Mouse (Mus musculus): ENCODE results near the gene Slc5a10.

Gene Slc5a10

DNA sequence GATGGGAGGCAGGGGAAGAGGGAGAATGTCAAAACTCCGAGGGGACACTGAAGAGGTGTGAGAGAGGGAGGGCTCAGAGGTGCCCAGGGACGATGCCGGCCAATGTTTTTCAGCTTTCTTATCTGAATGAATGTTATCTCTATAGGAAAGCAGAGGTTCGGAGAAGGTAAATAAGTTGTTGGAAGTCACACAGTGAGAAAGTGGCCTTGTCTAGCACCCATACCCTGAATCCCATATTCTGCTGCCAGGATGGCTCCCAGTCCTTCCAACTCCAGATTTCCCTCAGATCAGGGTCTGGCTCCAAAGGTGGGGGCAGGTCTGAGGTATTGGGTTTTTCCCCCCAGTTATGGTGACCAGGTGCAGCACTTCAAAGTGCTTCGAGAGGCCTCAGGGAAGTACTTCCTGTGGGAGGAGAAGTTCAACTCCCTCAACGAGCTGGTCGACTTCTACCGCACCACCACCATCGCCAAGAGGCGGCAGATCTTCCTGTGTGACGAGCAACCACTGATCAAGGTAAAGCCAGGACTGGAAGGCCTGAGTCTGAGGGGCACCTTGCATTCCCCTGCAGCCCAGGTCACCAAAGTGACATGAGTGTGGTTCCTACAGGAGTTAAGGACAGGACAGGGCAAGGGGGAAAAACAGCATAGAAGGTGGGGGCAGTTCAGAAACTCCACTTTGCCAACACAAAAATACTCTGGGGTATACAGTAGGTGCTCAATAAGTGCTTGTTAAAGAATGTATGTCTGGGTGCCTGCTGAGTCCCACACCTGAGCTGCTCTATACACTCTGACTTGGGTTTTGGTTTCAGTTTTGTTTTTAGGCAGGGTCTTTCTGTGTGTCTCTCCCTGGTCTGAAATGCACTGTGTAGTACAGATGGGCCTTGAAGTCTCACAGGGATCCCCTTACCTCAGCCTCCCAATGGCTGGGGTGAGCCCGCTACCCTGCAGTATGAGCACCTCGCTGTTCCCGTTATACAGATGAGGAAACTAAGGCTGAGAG lies 50.8 kb downstream of the Slc5a10 start:
- DNase-seq (ENCODE audit: low spot score in 2 of 2), result no peak

GRCm38 (mm10) chr11:61667782-61668181 lies 52.8 kb downstream of the Slc5a10 start:
- no peak for DNase-seq (ENCODE audit: low spot score in 2 of 2)

GRCm38 (mm10) chr11:61667248-61667647 lies 53.4 kb downstream of the Slc5a10 start:
- DNase-seq (ENCODE audit: low spot score in 2 of 2), result no peak

- DNase-seq (ENCODE audit: low spot score in 2 of 2), result peak; percentile 39 to 59
Observed at GRCm38 (mm10) chr11:61665991-61666799, 54.4 kb downstream of the Slc5a10 start.

GRCm38 (mm10) chr11:61665401-61665800 lies 55.2 kb downstream of the Slc5a10 start:
- no peak for DNase-seq (ENCODE audit: low spot score in 2 of 2)

GRCm38 (mm10) chr11:61662189-61662588 lies 58.4 kb downstream of the Slc5a10 start:
- DNase-seq (ENCODE audit: low spot score in 2 of 2), result no peak

GRCm38 (mm10) chr11:61660806-61661392 lies 59.7 kb downstream of the Slc5a10 start:
- no peak for DNase-seq (ENCODE audit: low spot score in 2 of 2)

DNA sequence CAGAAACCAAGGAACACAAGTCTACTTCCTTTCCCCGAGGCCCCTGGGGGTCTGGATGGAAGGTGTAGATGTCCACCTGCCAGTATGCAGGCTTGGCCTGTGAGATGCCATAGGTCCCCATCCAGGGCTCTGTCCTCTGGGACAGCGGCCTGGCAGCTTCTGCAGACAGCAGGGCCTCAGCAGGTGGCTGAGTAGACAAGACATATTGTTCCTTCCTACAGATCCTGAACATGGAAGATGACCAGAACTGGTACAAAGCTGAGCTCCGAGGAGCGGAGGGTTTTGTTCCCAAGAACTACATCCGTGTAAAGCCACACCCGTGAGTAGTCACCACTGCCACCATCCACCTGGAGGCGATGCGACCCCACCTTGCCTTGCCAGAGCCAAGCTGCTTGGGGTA lies 60.6 kb downstream of the Slc5a10 start:
- DNase-seq (ENCODE audit: low spot score in 2 of 2), result no peak

- DNase-seq (ENCODE audit: low spot score in 2 of 2), result peak in 1 of 2 experiments; percentile 17
Observed at GRCm38 (mm10) chr11:61659011-61659858, 61.4 kb downstream of the Slc5a10 start.

GRCm38 (mm10) chr11:61658360-61658922 lies 62.2 kb downstream of the Slc5a10 start:
- no peak for DNase-seq (ENCODE audit: low spot score in 2 of 2)

GRCm38 (mm10) chr11:61657432-61657831 lies 63.2 kb downstream of the Slc5a10 start:
- no peak for DNase-seq (ENCODE audit: low spot score in 2 of 2)

DNA sequence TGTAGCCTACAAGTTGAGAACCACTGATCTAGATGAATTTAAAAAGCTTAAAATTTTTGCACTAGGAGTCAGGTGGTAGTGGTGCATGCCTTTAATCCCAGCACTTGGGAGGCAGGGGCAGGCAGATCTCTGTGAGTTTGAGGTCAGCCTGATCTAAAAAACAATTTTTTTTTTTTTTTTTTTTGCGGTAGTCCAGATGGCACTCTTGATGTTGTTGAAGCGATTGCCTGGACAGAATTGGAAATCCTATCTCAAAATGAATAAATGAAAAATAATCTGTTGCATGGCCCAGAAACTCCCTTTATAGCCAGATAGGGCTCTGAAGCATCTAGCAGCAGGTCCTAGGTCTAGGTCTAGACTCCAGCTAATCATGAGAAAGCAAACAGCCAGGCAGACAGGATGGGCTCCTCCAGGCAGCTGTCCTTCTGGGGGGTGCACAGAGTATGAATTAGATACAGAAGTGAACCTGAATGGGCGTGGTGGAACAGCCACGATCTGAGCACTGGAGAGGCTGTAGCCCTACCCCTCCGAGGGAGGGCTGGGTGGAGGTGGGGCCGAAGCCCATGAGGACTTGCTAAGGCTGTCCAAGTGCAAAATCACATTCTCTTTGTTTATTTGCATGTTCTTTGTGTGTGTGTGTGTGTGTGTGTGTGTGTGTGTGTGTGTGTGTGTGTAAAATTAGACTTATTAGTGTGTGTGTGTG lies 64.3 kb downstream of the Slc5a10 start:
- DNase-seq (ENCODE audit: low spot score in 2 of 2), result no peak

DNA sequence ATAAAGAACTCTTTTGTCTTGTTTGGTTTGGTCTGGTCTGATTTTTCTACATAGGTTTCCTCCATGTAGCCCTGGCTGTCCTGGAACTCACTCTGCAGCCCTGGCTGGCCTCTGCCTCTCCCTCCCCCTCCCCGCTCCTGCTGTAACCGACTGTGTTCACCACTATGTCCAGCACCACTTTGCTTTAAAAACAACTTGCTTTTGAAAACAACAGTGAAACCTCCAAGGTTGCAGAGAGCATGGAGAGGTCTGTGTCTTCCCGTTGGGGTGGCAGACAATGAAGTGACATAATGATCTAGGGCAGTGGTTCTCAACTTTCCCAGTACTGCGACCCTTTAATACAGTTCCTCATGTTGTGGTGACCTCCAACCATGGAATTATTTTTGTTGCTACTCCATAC lies 65.0 kb downstream of the Slc5a10 start:
- DNase-seq (ENCODE audit: low spot score in 2 of 2), result no peak

DNA sequence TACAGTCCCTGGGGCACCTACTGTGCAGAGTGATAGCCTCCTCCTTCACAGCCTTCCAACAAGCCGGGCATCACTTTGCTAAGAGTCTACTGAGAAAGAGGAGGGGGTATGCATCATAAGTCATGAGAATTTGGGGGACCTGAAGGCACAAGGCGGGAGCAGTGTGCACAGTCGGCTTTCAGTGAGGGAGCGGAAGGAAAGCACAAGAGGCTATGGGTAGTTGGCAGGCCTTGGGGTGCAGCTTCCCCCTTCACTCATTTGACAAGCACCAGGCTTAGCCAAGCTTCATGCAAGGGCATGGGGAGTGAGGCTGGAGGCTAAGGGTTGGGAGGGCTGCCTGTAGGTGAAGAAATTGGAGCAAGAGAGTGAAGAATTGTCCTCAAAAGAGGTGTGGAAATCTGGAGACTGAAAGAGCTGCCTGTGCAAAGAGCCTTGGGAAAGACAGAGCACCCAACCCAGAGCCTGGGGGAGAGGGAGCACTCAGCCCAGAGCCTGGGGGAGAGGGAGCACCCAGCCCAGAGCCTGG lies 65.8 kb downstream of the Slc5a10 start:
- no peak for DNase-seq (ENCODE audit: low spot score in 2 of 2)

DNA sequence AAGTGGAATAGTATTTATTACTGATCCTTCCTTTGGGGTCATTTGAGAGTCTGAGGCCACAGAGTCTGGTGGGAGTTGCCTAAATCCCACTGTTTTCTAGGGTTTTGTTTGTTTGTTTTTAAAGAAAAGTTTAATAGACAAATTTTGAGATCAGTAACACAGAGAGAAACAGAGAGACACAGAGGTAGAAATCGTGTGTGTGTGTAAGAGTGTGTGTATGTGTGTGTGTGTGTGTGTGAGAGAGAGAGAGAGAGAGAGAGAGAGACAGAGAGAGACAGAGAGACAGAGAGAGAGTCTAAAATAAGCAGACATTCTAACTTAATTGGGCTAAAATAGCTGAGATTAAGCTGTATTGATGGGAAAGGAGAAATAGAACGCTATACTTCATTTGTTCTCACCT lies 67.1 kb downstream of the Slc5a10 start:
- no peak for DNase-seq (ENCODE audit: low spot score in 2 of 2)

- no peak for DNase-seq (ENCODE audit: low spot score in 2 of 2)
Observed at GRCm38 (mm10) chr11:61652686-61653447, 67.8 kb downstream of the Slc5a10 start, which contains the start of gene Grap. Grap (plus strand) TSS chr11:61653265.

- no peak for DNase-seq (ENCODE audit: low spot score in 2 of 2)
Observed at GRCm38 (mm10) chr11:61652216-61652615, 68.4 kb downstream of the Slc5a10 start.

DNA sequence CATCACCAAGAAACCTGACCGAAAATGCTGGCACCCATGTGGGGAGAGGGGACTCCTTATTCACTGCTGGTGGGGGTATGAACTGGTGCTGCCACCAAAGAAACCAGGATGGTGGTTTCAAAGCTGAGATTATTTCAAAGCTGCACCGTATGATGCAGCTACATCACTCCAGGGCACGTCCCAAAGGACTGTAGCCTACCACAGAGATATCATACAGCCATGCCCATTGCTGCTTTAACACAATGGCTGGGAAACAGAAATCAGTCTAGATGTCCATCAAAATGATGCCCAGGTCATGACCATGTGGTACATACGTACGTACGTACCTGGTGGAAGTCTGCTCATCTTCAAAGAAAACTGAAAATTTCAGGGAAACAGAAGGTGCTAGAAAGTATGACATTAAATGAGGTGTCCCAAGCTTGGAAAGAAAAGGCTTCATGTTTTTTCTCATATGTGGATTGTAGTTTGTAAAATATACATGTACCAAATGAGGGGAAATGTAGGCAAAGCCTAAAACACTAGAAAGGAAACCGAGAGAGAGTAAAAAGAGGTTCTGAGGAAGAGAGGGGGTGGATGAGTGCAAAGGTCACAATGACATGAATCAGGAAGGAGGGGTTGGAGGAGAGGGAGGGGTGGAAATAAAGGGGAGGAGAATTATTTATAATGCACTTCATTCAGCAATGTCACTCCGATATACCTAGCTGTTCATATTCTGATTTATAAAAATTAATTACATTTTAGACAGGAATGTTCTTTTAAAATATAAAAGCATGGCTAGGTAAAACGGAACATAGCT lies 70.0 kb downstream of the Slc5a10 start:
- no peak for DNase-seq (ENCODE audit: low spot score in 2 of 2)
